Mouse (Mus musculus): ENCODE results near the gene Adgrv1.

DNA sequence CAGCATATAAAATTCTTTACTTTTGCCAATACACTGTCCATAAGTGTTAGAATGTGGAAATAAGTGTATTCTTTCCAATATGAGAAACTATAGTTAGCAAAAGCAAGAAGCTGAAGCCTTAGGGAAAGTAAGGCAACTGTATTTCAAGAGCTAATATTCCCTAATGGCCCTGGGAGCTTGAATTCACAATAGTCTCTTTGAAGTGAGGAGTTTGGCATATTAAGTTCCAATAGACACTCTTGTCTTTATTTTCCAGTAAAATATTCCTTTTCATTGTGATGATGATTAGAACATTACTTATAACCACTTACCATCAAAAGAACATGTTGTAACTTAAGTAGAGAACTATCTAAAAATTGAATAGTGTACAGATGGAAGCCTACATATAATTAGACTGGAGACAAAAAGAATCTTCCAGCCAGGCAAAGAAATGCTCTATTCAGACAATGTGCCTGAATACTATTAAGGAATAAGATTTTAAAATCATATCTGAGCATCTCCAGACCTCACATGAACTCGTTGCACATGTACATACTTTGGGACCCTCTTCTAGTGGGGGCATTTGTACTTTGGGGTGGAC, 225.0 kb downstream of the Adgrv1 start:
- TF ChIP-seq CTCF (IDR thresholded peaks at IDR 0.05; ENCODE audit: extremely low read depth, insufficient read length, insufficient replicate concordance, low read depth, low read length) (no peak), POLR2A (IDR thresholded peaks at IDR 0.05; ENCODE audit: low read depth, low read length) (no peak)
